In the genomic region with DNA sequence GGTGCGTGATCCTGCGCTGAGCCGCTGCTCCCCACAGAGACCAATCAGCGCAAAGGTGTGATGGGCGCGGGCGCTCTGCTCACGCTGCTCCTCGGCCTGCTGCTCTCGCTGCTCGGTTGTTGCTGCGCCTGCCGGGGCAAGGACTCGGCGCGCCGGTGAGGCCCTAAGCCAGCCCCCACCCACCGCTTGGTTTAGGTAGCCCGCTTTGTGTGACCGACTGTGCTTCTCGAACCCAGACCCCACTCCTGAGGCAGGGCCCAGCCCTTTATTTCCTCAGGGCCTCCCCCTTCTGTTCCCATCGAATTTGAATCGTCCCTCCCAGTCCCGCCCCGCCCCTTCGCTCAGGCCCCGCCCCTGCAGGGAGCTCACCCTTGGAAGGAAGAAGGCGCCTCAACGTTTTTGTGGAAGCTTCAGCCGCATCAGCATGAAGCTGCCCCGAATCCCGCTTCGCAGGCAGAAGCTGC, we compare ENCODE assay signal across 8 mouse cellular contexts. TPM values are rescaled to one million over a fixed set of nuclear protein-coding genes. Genes with fewer than 3 reads are reported as not detected.
DNase-seq lines count a peak whose midpoint lies in the region; ATAC-seq and TF ChIP-seq lines count a peak whose summit lies in the region.

No protein-coding gene starts in this region.

- 12% methylated on average over 33 of the region's 33 CpGs for WGBS in heart, embryonic 14.5 days
- 2% methylated on average over 31 of the region's 33 CpGs for WGBS in forebrain, embryonic 11.5 days
- WGBS in limb, embryonic 14.5 days = 5% methylated on average over 33 of the region's 33 CpGs

- no peak overlapping the region for H3K27ac ChIP-seq in heart, embryonic 14.5 days (replicated peaks in 1 of 2; ENCODE audit: control insufficient read depth in 1 of 2, insufficient read depth in 1 of 2, low read depth in 2 of 2, low read length in 2 of 2)
- H3K27ac ChIP-seq in forebrain, embryonic 11.5 days (ENCODE audit: low read depth, low read length) = no peak overlapping the region
- peak overlapping the region; percentile 2; the same call in 1 of the 2 replicates for H3K27ac ChIP-seq in limb, embryonic 14.5 days (replicated peaks; ENCODE audit: low read depth, low read length)

- H3K4me1 ChIP-seq in heart, embryonic 14.5 days (ENCODE audit: control insufficient read depth in 2 of 2, insufficient read depth in 2 of 2, low read length in 2 of 2) = peaks cover 36 to 58% of the 10 kb centered on the region in 2 experiments; a peak in 3 of 4 replicates
- H3K4me1 ChIP-seq in forebrain, embryonic 11.5 days (replicated peaks; ENCODE audit: control insufficient read depth, insufficient read depth, low read length) = peaks cover 31% of the 10 kb centered on the region
- peaks cover 96% of the 10 kb centered on the region for H3K4me1 ChIP-seq in limb, embryonic 14.5 days (ENCODE audit: control insufficient read depth, insufficient read depth, low read length)

- H3K4me3 ChIP-seq in heart, embryonic 14.5 days (ENCODE audit: control insufficient read depth in 1 of 2, insufficient read depth in 1 of 2, low read depth in 1 of 2, low read length in 2 of 2) = peak overlapping the region; percentile 24 to 40
- peak overlapping the region; percentile 31 for H3K4me3 ChIP-seq in forebrain, embryonic 11.5 days (ENCODE audit: low read depth, low read length)
- H3K4me3 ChIP-seq in limb, embryonic 14.5 days (replicated peaks; ENCODE audit: low read length) = peak overlapping the region; percentile 19

- H3K9me3 ChIP-seq in heart, embryonic 14.5 days (ENCODE audit: control insufficient read depth, low read length) = no peaks in the 10 kb centered on the region
- no peaks in the 10 kb centered on the region for H3K9me3 ChIP-seq in forebrain, embryonic 11.5 days (ENCODE audit: control insufficient read depth, low read length)
- no peaks in the 10 kb centered on the region for H3K9me3 ChIP-seq in limb, embryonic 14.5 days (ENCODE audit: control insufficient read depth, low read length)

- H3K9ac ChIP-seq in heart, embryonic 14.5 days (ENCODE audit: low read length) = peak overlapping the region; percentile 5; the same call in 1 of the 2 replicates
- H3K9ac ChIP-seq in forebrain, embryonic 11.5 days (ENCODE audit: low read length) = no peak overlapping the region
- H3K9ac ChIP-seq in limb, embryonic 14.5 days (ENCODE audit: low read depth, low read length, severe bottlenecking) = peak overlapping the region; percentile 36; the same call in 1 of the 2 replicates

- H3K36me3 ChIP-seq in heart, embryonic 14.5 days (ENCODE audit: control insufficient read depth, insufficient read depth, low read length) = peaks cover 16% of the 10 kb centered on the region; the same call in 1 of the 2 replicates
- H3K36me3 ChIP-seq in forebrain, embryonic 11.5 days (ENCODE audit: control insufficient read depth, insufficient read depth, low read length) = no peaks in the 10 kb centered on the region
- H3K36me3 ChIP-seq in limb, embryonic 14.5 days (ENCODE audit: control insufficient read depth, insufficient read depth, low read length) = peaks cover 68% of the 10 kb centered on the region

- TF ChIP-seq POLR2A in limb, embryonic 14.5 days (IDR thresholded peaks at IDR 0.05; ENCODE audit: borderline replicate concordance, extremely low read depth, insufficient read depth, insufficient read length) = no peak

- peak overlapping the region; percentile 74 for H3K4me2 ChIP-seq in heart, embryonic 14.5 days (ENCODE audit: low read length)
- H3K4me2 ChIP-seq in forebrain, embryonic 11.5 days (ENCODE audit: low read depth, low read length, severe bottlenecking) = peak overlapping the region; percentile 57
- H3K4me2 ChIP-seq in limb, embryonic 14.5 days (replicated peaks; ENCODE audit: low read depth, low read length, severe bottlenecking) = peak overlapping the region; percentile 44

- peaks cover 74% of the 10 kb centered on the region for H3K27me3 ChIP-seq in heart, embryonic 14.5 days (ENCODE audit: control insufficient read depth, insufficient read depth, low read length)
- H3K27me3 ChIP-seq in forebrain, embryonic 11.5 days (ENCODE audit: control insufficient read depth, insufficient read depth, low read length) = peaks cover 79% of the 10 kb centered on the region
- H3K27me3 ChIP-seq in limb, embryonic 14.5 days (ENCODE audit: control insufficient read depth, insufficient read depth, low read length) = peaks cover 12% of the 10 kb centered on the region; the same call in 1 of the 2 replicates

- ATAC-seq in heart, embryonic 14.5 days (ENCODE audit: insufficient number of reproducible peaks, insufficient read depth, low FRiP score, low read depth) = no peak
- ATAC-seq in forebrain, embryonic 11.5 days (replicated peaks; ENCODE audit: low FRiP score) = peak; percentile 21; the same call in 1 of the 2 replicates
- ATAC-seq in limb, embryonic 14.5 days (ENCODE audit: low FRiP score, low read depth) = peak; percentile 41; the same call in 1 of the 2 replicates

- DNase-seq in heart, adult 18-20 months = no peak
- DNase-seq in MEL-GATA-1-ER (ENCODE audit: extremely low read depth, low read depth) = peak; percentile 64
- DNase-seq in forebrain, embryonic 11.5 days (ENCODE audit: low spot score) = peak; percentile 80
- peak; percentile 58 for DNase-seq in limb, embryonic 14.5 days (ENCODE audit: low spot score)
- peak; percentile 62 for DNase-seq in retina, postnatal 1 day
- DNase-seq in gastrocnemius, adult 18-20 months (ENCODE audit: low spot score) = no peak
- no peak for DNase-seq in right cerebral cortex, adult 2 months (ENCODE audit: low spot score in 2 of 2)

RNA-seq across cellular contexts. Expression of a gene that starts 7.4 kb away (rescaled TPM):
- 7.9 and 11.1 TPM in 2 replicates for polyA plus RNA-seq in heart, embryonic 14.5 days (2014; fragmentation: Nextera tagmentation; extraction: Ambion mirVana)
- total RNA-seq in heart, adult 18-20 months (2021) = 1 to 10 TPM; 4.8 TPM
- 7.4 and 7.9 TPM in 2 replicates for polyA plus RNA-seq in forebrain, embryonic 11.5 days (2014; fragmentation: Nextera tagmentation; extraction: Ambion mirVana)
- polyA plus RNA-seq in limb, embryonic 14.5 days (2012; rRNA removed) = 232 and 360 TPM in 2 replicates
- polyA plus RNA-seq in limb, embryonic 14.5 days (2014; fragmentation: Nextera tagmentation; extraction: Ambion mirVana) = 51.3 and 64.9 TPM in 2 replicates
- total RNA-seq in gastrocnemius, adult 18-20 months (2021) = 1 to 10 TPM; 2.6 to 4.0 TPM

RNA-seq across cellular contexts. Expression of a gene that starts 28.4 kb away (rescaled TPM):
- not detected in 2 replicates for polyA plus RNA-seq in heart, embryonic 14.5 days (2014; fragmentation: Nextera tagmentation; extraction: Ambion mirVana)
- total RNA-seq in heart, adult 18-20 months (2021) = not detected
- polyA plus RNA-seq in forebrain, embryonic 11.5 days (2014; fragmentation: Nextera tagmentation; extraction: Ambion mirVana) = not detected in 2 replicates
- polyA plus RNA-seq in limb, embryonic 14.5 days (2012; rRNA removed) = 0.49 and 0.58 TPM in 2 replicates
- polyA plus RNA-seq in limb, embryonic 14.5 days (2014; fragmentation: Nextera tagmentation; extraction: Ambion mirVana) = 0.17 and 0.69 TPM in 2 replicates
- not detected for total RNA-seq in gastrocnemius, adult 18-20 months (2021)

RNA-seq across cellular contexts. Expression of a gene that starts 33.7 kb away (rescaled TPM):
- polyA plus RNA-seq in heart, embryonic 14.5 days (2014; fragmentation: Nextera tagmentation; extraction: Ambion mirVana) = 1.0 and 1.3 TPM in 2 replicates
- 1 to 10 TPM; 1.7 to 2.1 TPM for total RNA-seq in heart, adult 18-20 months (2021)
- 4.3 and 4.6 TPM in 2 replicates for polyA plus RNA-seq in forebrain, embryonic 11.5 days (2014; fragmentation: Nextera tagmentation; extraction: Ambion mirVana)
- 8.6 and 11.5 TPM in 2 replicates for polyA plus RNA-seq in limb, embryonic 14.5 days (2012; rRNA removed)
- polyA plus RNA-seq in limb, embryonic 14.5 days (2014; fragmentation: Nextera tagmentation; extraction: Ambion mirVana) = 3.2 and 3.4 TPM in 2 replicates
- 1 to 10 TPM in 1 of 2 experiments, under 1 TPM in 1; 0.87 to 1.2 TPM for total RNA-seq in gastrocnemius, adult 18-20 months (2021)

RNA-seq across cellular contexts. Expression of a gene that starts 45.1 kb away (rescaled TPM):
- polyA plus RNA-seq in heart, embryonic 14.5 days (2014; fragmentation: Nextera tagmentation; extraction: Ambion mirVana) = 42.0 and 43.6 TPM in 2 replicates
- 10 to 100 TPM; 18.2 to 24.2 TPM for total RNA-seq in heart, adult 18-20 months (2021)
- 54.6 and 57.7 TPM in 2 replicates for polyA plus RNA-seq in forebrain, embryonic 11.5 days (2014; fragmentation: Nextera tagmentation; extraction: Ambion mirVana)
- polyA plus RNA-seq in limb, embryonic 14.5 days (2012; rRNA removed) = 124 and 176 TPM in 2 replicates
- 87.2 and 101 TPM in 2 replicates for polyA plus RNA-seq in limb, embryonic 14.5 days (2014; fragmentation: Nextera tagmentation; extraction: Ambion mirVana)
- total RNA-seq in gastrocnemius, adult 18-20 months (2021) = 10 to 100 TPM; 21.8 to 23.4 TPM

Comparison
In these comparisons a context has a peak if more than half of its experiments do, and no peak if none do; other contexts are left out.
1. DNase-seq: peak in MEL-GATA-1-ER (single experiment), forebrain, embryonic 11.5 days (single experiment), limb, embryonic 14.5 days (single experiment) and retina, postnatal 1 day (single experiment); none in heart, adult 18-20 months (0 of 2), gastrocnemius, adult 18-20 months (single experiment) and right cerebral cortex, adult 2 months (0 of 2).
2. Peak in every context shown above with its lines, with median percentiles within 50 percentile points of each other: H3K4me2 ChIP-seq and H3K4me3 ChIP-seq.